Mouse (Mus musculus) heart, adult 2 months (tissue): ENCODE data around the gene Olfr509. TPM values are rescaled to one million over a fixed set of nuclear protein-coding genes. Genes with fewer than 3 reads are reported as not detected.

ENCODE experiments used
- DNase-seq, 2 experiments: peaks; one replicate each; pipeline ENCODE4 v3.0.0; 2021
- H3K27ac ChIP-seq: fragments of 200-600 bp; 2 replicates; pipeline ENCODE4 v1.8.1; 2022
- H3K27me3 ChIP-seq: fragments of 200-500 bp; 2 replicates; pipeline ENCODE4 v1.6.1; 2012; ENCODE audit warnings: mild to moderate bottlenecking, low read length, inconsistent platforms, mixed read lengths; ENCODE audit not compliant: control insufficient read depth, insufficient read depth
- H3K36me3 ChIP-seq: fragments of 200-500 bp; 2 replicates; pipeline ENCODE4 v1.6.1; 2012; ENCODE audit warnings: low read length, inconsistent platforms; ENCODE audit not compliant: control insufficient read depth, insufficient read depth
- H3K4me1 ChIP-seq: fragments of 200-500 bp; 2 replicates; pipeline ENCODE4 v1.6.1; 2011; ENCODE audit warnings: low read length; ENCODE audit not compliant: control insufficient read depth, insufficient read depth
- H3K4me3 ChIP-seq: fragments of 200-600 bp; 2 replicates; pipeline ENCODE4 v1.8.1; 2022
- H3K79me2 ChIP-seq: fragments of 200-500 bp; replicated peaks from 2 replicates; pipeline ENCODE4 v1.6.1; 2012; ENCODE audit warnings: mild to moderate bottlenecking, inconsistent platforms, low read length, moderate library complexity, mixed read lengths; ENCODE audit not compliant: control insufficient read depth, insufficient read depth
- H3K9ac ChIP-seq: fragments of 200-500 bp; 2 replicates; pipeline ENCODE4 v1.6.1; 2012; ENCODE audit warnings: low read depth, mild to moderate bottlenecking, control low read depth, inconsistent platforms, low read length, mixed read lengths
- CTCF ChIP-seq: fragments of 200-600 bp; IDR thresholded peaks from 2 replicates; pipeline ENCODE4 v1.8.1; 2022; ENCODE audit warnings: antibody characterized with exemption, mild to moderate bottlenecking, moderate library complexity
- EP300 ChIP-seq: fragments of 200-500 bp; IDR thresholded peaks from 2 replicates; pipeline ENCODE4 v1.6.1; 2011; ENCODE audit warnings: low read depth, low read length, control low read depth; ENCODE audit not compliant: insufficient read depth
- POLR2A ChIP-seq: fragments of 200-500 bp; IDR thresholded peaks from 2 replicates; pipeline ENCODE4 v1.6.1; 2011; ENCODE audit warnings: mild to moderate bottlenecking, low read depth, low read length, control low read depth; ENCODE audit not compliant: insufficient read depth
- WGBS: fragments of 180-500 bp; shearing (Covaris S2); methylation state at CpG from one replicate; pipeline ENCODE4 v1.1.7; 2018; 5-methylcytosine and 5-hydroxymethylcytosine counted together
- intact Hi-C: fragments of 180-260 bp; cut with DNase I; formaldehyde crosslinking; loops from one replicate; pipeline ENCODE4 v1.15.1; 2025
- long read RNA-seq: library from polyadenylated mRNA; stranded (forward); transcript quantifications from one replicate; pipeline ENCODE4 v2.0.0, GENCODE M21; 2021
- polyA plus RNA-seq: library from polyadenylated mRNA; depleted of rRNA; stranded (reverse); fragments of >200 nt; gene quantifications from 2 replicates; pipeline ENCODE4 v1.2.3, GENCODE M21; 2012; rRNA removed
- total RNA-seq, 2 experiments: library from RNA; stranded (reverse); gene quantifications; 2 replicates each; pipeline ENCODE4 v1.2.3; 2021

The Olfr509 gene
- total RNA-seq (not detected), polyA plus RNA-seq (not detected in 2 replicates)
- long read RNA-seq = 0 reads

DNA sequence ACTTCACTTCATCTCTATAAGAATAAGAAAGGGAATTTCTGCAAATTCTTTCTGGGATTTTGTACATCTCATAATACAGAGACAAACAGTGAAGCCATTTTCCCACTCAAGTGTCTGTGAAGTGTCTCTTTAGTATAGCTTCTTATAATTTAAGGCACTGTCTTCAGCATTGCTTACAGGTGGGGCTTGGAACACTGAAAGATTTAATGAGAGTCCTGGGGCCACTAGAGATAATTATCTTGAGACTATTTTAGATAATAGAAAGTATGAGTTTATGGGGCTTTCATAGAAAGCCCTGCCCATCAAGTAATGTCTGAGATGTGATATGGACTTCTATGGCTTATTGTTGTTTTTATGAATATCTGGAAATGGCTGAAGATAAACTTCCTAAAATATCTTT lies at the start of gene Olfr509:
Gene Olfr509 (minus strand): TSS at position 101 of the 400 bp plus-strand sequence.
- Histone ChIP-seq H3K36me3 (no peaks in the 10 kb centered on the region), H3K4me1 (no peaks in the 10 kb centered on the region)

GRCm38 (mm10) chr7:108678886-108679285 lies 27.2 kb upstream of the Olfr509 start:
- no peak overlapping the region for H3K4me3 ChIP-seq
- no peak overlapping the region for H3K9ac ChIP-seq
- intact Hi-C loops = no loop called here
- no peaks in the 10 kb centered on the region for H3K36me3 ChIP-seq
- no peaks in the 10 kb centered on the region for H3K27me3 ChIP-seq
- no peak overlapping the region for H3K27ac ChIP-seq
- no peaks in the 10 kb centered on the region for H3K79me2 ChIP-seq
- H3K4me1 ChIP-seq = no peaks in the 10 kb centered on the region
- 81% methylated on average over 4 of the region's 4 CpGs for WGBS
- DNase-seq = no peak
- TF ChIP-seq POLR2A = no peak
- TF ChIP-seq CTCF = no peak
- TF ChIP-seq EP300 = no peak

More for the DNA sequence above, at the start of gene Olfr509:
- Histone ChIP-seq H3K4me3 (no peak within 1 kb of the TSS), H3K79me2 (no peaks in the 10 kb centered on the region), H3K27me3 (no peaks in the 10 kb centered on the region), H3K27ac (no peak within 1 kb of the TSS), H3K9ac (no peak within 1 kb of the TSS)
- no peak for TF ChIP-seq CTCF
- TF ChIP-seq POLR2A = no peak
- TF ChIP-seq EP300 = no peak
- DNase-seq = no peak
- intact Hi-C loops = no loop called here

DNA sequence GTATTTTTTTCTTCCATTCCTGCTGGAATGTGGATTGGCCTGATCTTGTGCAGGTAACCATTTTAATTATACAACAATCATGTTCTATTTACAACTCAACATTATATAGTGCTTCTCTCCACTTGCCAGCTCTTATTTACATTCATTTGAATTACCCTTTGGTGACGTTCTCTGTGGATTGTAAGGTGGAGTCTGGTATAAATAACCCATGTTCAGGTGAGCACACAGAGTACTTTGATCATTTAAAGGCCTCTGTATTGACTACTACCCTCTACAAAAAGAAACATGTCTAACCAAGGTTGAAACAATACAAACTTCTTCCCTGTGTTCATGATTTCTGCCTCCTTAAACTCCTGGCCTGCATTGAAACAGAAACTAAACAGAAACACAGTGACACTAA lies 19.4 kb upstream of the Olfr509 start:
- Histone ChIP-seq H3K27ac (no peak overlapping the region), H3K4me1 (no peaks in the 10 kb centered on the region), H3K27me3 (no peaks in the 10 kb centered on the region), H3K9ac (no peak overlapping the region), H3K79me2 (no peaks in the 10 kb centered on the region), H3K4me3 (no peak overlapping the region), H3K36me3 (no peaks in the 10 kb centered on the region)
- TF ChIP-seq EP300 (no peak), CTCF (no peak), POLR2A (no peak)
- no peak for DNase-seq
- intact Hi-C loops = no loop called here
- 57% methylated on average over 1 of the region's 1 CpGs for WGBS

DNA sequence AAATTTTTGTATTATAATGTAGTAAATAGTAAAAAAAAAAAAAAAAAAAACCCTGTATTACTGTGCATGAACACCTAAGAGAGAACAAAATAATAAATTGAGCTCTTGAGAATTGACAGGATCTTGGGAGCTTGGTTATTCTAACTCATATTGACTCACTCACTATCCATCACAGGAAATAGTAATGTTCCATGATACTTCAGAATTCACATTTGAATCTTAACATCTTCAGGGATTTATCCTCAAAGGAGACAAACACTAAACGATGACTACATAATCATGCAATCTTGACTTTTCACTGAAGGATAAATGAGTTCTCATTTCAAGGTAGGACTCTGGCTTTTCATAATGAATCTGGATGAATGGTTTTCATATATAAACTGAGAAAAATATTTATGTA lies 14.4 kb upstream of the Olfr509 start, which contains the start of gene Olfr510:
Gene Olfr510 (plus strand): TSS at position 301 of the 400 bp plus-strand sequence.
- no peak within 1 kb of the TSS for H3K4me3 ChIP-seq
- TF ChIP-seq CTCF = no peak
- no peak for TF ChIP-seq POLR2A
- no peak for TF ChIP-seq EP300
- H3K9ac ChIP-seq = no peak within 1 kb of the TSS
- H3K79me2 ChIP-seq = no peaks in the 10 kb centered on the region
- WGBS = 82% methylated on average over 1 of the region's 1 CpGs
- DNase-seq = no peak
- no peak within 1 kb of the TSS for H3K27ac ChIP-seq
- H3K27me3 ChIP-seq = no peaks in the 10 kb centered on the region
- no peaks in the 10 kb centered on the region for H3K4me1 ChIP-seq
- H3K36me3 ChIP-seq = no peaks in the 10 kb centered on the region
- intact Hi-C loops = no loop called here

DNA sequence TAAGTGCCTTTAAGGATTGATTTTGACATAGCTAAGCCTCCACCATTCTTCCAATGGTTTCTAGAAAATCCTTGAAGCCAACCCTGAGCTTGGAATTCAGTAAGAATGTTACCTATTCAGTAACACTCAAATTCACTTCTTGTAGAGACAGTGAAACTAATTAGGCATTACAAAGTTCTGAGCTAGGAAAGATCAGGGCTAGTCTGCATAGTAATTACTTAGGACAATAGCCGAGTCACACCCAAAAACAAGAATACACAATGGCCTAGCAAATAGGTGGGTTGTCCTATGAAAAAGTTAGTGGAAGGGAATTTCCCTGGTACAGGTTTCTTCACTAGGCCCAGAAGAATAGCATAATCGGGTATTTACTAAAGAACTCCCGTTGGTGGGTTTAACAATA lies 10.7 kb upstream of the Olfr509 start:
- intact Hi-C loops = no loop called here
- Histone ChIP-seq H3K27me3 (no peaks in the 10 kb centered on the region), H3K9ac (no peak overlapping the region), H3K4me1 (no peaks in the 10 kb centered on the region), H3K36me3 (no peaks in the 10 kb centered on the region), H3K27ac (no peak overlapping the region), H3K4me3 (no peak overlapping the region), H3K79me2 (no peaks in the 10 kb centered on the region)
- TF ChIP-seq POLR2A (no peak), CTCF (no peak), EP300 (no peak)
- no peak for DNase-seq
- 67% methylated on average over 3 of the region's 3 CpGs for WGBS

DNA sequence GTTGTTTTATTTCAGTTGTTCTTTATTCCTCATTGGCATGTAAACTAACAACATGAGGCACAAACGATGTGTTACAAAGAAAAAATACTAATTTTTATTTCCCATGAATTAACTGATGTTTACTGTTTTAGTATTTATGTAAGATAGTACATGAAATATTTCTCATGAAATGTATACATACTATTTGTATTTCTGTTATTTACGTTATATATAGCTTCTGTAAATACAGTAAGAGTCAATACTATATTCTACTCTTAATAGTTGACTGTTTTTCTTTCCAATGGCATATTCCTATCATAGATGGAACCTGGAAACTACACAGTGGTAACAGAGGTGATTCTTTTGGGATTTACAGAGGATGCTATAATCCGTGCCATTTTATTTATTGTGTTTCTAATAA lies 22.0 kb downstream of the Olfr509 start, which contains the start of gene Olfr508:
Gene Olfr508 (plus strand): TSS at position 301 of the 400 bp plus-strand sequence.
- no peaks in the 10 kb centered on the region for H3K27me3 ChIP-seq
- 57% methylated on average over 3 of the region's 3 CpGs for WGBS
- no peaks in the 10 kb centered on the region for H3K79me2 ChIP-seq
- H3K4me3 ChIP-seq = no peak within 1 kb of the TSS
- intact Hi-C loops = no loop called here
- no peak for TF ChIP-seq EP300
- TF ChIP-seq POLR2A = no peak
- no peak for TF ChIP-seq CTCF
- H3K9ac ChIP-seq = no peak within 1 kb of the TSS
- no peaks in the 10 kb centered on the region for H3K4me1 ChIP-seq
- H3K27ac ChIP-seq = no peak within 1 kb of the TSS
- no peak for DNase-seq
- H3K36me3 ChIP-seq = no peaks in the 10 kb centered on the region
